Mouse (Mus musculus): ENCODE data around the gene Htra1.

The Htra1 gene

DNA sequence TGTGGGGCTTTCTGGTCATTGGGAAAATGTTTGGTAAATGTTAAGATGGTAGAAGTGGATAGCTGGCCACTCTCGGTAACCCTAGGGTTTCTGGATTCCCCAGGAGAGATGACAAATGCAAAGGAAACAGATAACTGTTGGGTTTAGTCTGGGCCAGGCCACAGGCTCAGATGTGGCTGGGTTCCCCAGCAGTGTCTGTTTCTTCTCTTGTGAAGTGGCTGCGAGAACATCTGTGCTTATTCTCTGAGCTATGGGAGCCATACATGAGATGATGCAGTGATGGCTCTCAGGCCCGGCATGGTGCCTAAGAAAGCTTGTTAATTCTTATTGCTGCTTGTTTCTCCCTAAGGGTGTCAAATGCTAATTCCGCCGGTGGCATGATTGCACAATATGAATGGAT is 68.2 kb downstream of the Htra1 start:
- DNase-seq (ENCODE audit: extremely low spot score, low read depth, low spot score), result no peak

DNA sequence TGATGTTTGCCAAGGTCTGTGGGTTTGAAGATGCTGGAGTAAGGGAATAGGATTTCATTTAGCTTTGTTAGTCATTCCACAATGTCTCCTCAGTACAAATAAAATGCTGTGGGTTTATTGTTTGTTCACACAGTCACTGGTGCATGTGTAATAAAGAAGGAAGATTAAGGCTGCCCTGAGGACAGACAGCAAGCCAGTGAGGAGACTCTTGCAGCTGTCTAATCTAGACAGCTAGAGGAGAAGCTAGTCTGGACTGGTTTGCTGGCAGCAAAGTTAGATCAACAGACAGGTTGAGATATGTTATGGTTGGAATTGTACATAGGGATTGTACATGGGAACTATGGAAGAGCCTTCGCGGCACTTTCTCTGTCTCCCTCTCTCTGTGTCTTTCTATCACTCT is 71.3 kb downstream of the Htra1 start:
- no peak for DNase-seq (ENCODE audit: extremely low spot score, low read depth, low spot score)

DNA sequence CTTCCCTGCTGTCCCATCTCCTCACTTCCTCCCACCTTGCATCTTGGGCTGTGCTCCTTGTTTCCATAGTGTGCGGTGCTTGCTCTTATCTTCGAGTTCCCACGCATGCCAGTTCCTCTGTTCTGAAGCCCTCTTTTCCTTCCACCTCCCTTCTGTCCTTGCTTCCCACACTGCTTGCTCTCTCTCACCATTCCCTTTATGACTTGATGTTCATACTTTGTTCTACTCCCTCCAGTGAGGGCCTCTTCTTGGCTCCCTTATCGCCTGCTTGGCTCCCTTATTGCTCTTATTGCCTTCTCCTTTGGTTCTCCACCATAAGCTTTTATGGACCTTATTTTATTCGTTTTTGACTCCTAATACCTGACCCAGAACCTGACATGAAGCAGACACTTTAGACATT is 73.3 kb downstream of the Htra1 start:
- DNase-seq (ENCODE audit: extremely low spot score, low read depth, low spot score), result no peak

DNA sequence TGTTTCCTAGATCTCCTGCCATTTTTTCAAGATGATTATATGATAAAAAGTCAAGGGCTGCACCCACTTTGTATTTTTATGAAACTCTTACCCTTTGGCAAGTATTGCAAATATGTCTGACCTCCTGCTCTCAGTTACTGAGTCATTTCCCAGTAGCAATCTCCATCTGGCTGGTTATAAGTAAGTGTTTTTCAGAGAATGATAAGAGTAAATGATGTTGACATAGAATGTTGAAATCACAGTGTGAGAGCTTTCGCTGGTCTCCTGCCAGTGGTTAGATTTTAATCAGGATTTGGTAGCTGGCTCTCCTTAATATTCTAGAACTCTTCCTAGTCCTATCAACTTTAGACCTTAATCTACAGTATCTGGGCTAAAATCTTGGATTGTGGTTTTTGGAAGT is 76.0 kb downstream of the Htra1 start:
- no peak for DNase-seq (ENCODE audit: extremely low spot score, low read depth, low spot score)

DNA sequence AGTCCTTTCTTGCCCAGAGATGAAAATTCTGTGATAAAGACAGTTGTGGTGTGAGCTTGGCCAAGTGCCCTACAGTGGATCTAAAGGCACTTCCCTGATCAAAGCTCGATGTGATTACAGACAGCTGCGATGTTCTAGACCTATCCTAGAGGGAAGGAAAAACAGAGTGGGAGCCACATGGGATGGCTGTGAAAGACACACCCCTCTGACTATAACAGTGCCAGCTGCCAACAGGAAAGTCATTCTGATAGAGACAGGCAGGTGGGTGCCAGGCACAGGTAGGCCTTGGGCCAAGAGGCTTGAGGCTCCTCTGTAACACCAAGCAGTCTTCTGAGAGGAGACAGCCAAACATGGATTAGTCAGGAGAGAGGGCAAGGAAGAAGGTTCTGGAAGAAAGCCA is 83.3 kb downstream of the Htra1 start:
- no peak for DNase-seq (ENCODE audit: extremely low spot score, low read depth, low spot score)

DNA sequence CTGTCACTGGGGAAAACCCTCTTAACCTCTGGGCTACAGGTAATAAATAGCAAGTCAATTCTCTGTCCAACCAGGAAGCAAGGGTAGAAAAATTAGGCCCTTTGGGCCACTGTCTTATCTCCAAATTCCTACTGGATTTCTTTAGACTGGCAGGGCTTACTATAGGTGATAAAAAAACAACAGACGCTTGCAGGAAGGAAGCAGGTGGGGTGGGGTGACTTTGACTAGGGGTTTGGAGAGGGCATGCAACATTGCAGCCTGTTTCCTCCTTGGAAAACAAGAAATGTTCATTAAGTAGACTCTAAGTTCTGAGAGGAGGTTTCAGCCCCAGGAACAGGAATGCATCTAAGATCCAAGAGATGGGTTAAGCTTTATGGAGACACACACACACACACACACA is 88.9 kb downstream of the Htra1 start:
- DNase-seq (ENCODE audit: extremely low spot score, low read depth, low spot score), result no peak

DNA sequence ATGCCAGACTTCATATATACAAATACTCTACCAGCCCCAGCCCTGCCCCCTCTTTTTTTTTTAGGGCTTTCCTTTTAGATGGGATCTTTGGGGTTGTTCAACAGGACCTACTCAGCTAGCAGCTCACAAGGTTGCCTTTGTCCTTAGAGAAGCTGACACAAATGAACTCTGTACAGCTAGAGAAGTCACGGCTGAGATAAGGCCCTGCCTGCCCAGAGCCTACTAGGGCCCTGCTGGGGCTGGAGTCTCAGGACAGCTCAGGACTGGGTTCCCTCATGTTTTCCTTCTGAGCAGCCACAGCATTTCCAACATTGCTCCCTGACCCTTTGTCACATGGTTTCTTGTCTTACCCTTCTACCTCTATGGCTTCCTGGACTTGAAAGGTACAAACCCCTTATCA is 91.6 kb downstream of the Htra1 start:
- DNase-seq (ENCODE audit: extremely low spot score, low read depth, low spot score), result no peak

DNA sequence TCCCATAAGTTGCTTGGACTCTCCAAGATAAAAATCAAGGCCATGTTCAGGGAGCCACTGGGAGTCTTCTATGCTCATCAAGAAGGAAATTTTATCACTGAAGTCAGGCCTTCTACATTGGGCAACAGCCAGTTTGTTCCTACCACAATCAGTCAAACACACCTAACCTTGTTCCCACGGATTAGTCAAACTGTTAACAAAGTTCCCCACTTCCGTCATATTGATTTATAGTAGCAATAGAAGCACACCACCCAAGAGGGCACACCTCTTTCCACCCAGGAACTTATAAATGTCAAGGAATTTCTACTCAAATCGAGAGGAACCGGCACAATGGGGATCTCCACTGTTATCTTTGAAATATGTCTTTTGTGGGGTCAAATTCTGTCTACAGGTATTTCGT is 95.8 kb downstream of the Htra1 start, which contains the start of gene Dmbt1:
Gene Dmbt1, plus strand, starts transcription at position 299 of the 400 bp plus-strand sequence.
- no peak for DNase-seq (ENCODE audit: extremely low spot score, low read depth, low spot score)
